Mouse (Mus musculus): Measurements from ENCODE around the gene Slc5a5.

Slc5a5 gene

DNA sequence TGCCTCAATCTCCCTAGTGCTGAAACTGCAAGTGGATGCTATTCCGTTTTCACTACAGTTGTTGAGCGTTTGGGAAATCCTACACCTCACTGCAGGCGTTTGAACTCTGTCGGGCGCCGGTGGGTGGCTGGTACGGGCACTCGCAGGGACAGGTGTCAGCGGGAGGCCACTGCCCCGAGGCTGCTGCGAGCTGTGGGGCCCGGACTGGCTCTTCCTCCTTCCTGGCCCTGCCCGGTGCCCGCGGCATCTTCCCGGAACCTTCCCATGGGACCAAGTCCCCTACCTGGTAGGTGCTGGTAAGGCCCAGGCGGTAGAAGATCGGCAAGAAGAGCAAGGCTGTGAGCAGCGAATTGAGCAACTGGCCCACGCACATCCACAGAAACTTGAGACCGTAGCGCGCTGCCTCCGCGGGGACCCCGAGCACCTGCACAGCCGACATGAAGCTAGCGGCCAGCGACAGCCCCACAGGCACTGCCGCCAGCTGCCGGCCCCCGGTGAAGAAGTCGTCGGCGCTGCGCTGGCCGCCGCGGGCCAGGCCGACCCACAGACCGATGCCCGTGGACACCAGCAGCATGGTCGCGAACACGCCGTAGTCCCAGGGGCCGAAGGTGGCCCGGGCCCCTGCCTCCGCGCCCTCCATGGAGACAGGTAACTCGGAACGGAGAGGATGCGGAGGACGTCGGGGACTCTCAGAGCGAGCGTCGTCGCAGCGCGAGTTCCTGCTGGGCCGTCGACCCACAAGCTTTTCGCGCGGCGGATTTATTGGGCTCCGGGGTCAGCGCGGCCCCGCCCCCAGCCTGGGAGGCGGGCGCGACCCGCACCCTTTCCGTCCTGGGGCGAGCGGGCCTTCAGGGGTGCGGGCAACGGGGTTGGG lies at the start of gene Slc5a5:
Gene Slc5a5, minus strand, starts transcription at position 736 of the 874 bp plus-strand sequence.
- peak; percentile 51 for DNase-seq

- DNase-seq, result no peak
These were observed 48.9 kb upstream of the Slc5a5 start for GRCm38 (mm10) chr8:70941478-70941877.

DNA sequence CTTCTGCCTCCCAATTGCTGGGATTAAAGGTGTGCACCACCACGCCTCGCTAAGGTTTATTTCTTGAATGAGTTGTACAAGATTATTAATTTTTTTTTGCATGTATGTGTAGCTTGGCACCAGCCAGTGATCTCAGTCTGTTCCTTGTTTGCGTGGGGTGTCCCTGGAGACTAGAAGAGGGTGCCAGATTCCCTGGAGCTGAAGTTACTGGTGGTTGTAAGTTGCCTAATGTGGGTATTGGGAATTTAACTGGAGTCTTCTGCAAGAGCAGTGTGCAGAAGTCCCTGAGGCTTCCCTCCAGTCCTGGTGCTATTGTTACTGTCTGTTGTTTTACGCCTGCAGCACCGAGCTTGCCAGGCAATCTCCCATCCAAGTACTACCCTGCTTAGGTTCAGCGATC lies 44.6 kb upstream of the Slc5a5 start:
- no peak for DNase-seq

- DNase-seq, result no peak
These were observed 42.2 kb upstream of the Slc5a5 start for GRCm38 (mm10) chr8:70934786-70935185.

- no peak for DNase-seq
These were observed 40.5 kb upstream of the Slc5a5 start for GRCm38 (mm10) chr8:70933036-70933435.

DNA sequence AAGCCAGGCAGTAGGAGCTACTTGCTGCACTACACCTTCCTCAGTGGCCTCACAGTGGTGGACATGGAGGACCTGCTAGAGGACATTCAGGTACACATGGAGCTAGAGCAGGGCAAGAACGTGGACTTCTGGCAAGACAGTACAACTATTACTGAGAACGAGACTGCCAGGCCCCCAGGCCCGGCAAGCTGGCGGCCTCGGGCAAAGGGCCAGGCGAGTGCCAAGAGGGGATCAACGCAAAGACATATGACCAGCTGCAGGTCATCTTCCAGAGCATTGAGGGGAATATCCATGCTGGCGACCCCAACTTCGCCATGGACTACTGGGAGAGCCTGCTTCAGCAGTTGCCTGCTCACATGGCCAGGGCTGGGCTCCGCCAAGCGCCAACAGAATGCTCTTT lies 39.2 kb upstream of the Slc5a5 start:
- DNase-seq, result no peak

GRCm38 (mm10) chr8:70928778-70929322 lies 36.3 kb upstream of the Slc5a5 start:
- DNase-seq, result no peak

DNA sequence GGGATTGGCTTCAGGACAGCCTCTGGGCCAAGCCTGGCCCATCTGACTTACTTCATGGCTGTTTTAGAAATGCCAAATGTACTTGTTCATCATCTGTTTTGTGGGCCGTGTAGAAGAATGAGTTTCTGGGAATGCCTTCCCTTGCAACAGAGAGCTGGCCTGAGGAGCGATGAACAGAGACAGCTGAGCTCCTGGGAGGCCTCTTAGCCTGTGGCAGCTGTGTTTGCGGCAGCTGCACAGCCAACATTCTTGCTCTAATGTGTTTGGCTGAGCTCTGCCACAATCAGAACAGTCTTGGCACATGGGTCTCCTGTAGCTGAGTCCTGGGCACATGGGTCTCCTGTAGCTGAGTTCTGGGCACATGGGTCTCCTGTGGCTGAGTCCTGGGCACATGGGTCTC lies 35.5 kb upstream of the Slc5a5 start:
- no peak for DNase-seq

DNA sequence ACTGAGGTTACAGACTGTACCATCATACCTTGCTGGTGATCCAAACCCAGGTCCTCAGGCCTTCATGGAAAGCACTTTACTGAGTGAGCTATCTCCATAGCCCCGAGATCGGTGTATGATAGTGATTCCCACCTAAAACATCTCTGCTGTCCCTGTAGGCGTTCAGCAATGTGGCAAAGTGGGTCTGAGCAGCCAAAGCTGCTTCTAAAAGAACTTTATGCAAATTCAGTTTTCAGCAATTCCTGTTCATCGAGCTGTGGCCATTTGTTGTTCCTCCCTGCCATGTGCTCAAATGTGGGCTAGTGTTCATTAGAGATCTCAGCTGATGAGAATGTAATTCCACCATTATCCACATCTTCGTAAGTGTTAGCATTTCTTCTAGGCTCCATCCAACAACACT lies 33.8 kb upstream of the Slc5a5 start:
- no peak for DNase-seq

GRCm38 (mm10) chr8:70925754-70926153 lies 33.2 kb upstream of the Slc5a5 start:
- DNase-seq, result no peak

DNA sequence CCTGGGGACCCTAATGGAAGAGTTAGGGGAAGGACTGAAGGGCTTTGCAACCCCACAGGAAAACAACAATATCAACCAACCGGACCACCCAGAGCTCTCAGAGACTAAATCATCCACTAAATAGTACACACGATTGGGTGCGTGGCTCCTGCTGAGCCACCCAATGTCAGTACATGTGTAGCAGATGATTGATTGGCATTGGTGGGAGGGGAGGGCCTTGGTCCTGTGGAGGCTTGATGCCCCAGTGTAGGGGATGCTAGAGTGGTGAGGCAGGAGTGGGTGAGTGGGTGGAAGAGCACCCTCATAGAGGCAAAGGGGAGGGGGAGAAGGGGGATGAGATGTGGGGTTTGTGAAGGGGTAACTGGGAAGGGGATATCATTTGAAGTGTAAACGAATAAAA lies 31.6 kb upstream of the Slc5a5 start:
- DNase-seq, result no peak

DNA sequence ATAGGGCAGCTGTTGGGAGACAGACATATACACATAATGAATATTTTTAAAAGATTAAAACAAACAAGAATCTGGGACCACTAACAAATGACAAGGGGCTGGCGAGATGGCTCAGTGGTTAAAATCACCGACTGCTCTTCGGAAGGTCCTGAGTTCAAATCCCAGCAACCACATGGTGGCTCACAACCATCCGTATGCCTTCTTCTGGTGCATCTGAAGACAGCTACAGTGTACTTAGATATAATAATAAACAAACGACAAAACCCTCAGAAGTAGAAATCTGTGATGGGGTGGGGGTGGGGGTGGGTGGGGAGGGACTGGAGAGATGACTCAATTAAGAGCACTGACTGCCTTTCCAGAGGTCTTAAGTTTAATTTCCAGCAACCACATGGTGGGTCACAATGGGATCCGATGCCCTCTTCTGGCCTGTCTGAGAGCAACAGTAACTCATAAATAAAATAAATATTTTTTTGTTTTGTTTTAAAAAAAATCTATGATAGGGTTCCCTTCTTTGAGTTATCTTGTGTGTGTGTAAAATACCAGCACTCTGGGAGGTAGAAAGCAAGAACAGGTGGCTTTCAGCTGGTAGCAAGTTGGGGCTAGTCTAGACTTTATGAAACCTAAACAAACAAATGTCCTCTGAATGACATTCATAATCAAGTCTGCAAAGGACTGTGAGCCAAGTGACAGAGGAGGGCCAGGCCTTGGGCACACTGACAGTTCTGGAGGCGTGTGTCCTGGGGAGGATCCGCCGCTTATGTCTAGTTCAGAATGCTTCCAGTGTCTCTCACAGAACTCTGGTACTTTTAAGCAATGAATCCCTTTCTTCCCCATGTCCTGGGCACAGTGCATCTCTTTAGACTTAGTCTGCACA lies 27.7 kb upstream of the Slc5a5 start:
- no peak for DNase-seq

GRCm38 (mm10) chr8:70914704-70915103 lies 22.1 kb upstream of the Slc5a5 start:
- no peak for DNase-seq

GRCm38 (mm10) chr8:70913523-70913922 lies 21.0 kb upstream of the Slc5a5 start:
- DNase-seq, result no peak

DNA sequence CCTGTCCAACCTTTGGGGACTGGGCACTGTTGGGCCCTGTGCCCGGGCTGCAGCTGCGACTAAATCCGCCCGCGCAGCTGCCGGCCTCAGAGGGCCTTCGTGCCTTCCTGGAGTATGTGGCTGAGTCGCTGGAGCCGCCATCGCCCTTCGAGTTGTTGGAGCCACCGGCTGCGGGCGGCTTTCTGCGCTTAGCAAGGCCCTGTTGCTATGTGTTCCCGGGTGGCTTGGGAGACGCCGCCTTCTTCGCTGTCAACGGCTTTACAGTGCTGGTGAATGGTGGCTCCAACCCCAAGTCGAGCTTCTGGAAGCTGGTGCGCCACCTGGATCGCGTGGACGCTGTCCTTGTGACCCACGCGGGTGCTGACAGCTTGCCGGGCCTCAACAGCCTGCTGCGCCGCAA lies 20.4 kb upstream of the Slc5a5 start:
- DNase-seq, result no peak

DNA sequence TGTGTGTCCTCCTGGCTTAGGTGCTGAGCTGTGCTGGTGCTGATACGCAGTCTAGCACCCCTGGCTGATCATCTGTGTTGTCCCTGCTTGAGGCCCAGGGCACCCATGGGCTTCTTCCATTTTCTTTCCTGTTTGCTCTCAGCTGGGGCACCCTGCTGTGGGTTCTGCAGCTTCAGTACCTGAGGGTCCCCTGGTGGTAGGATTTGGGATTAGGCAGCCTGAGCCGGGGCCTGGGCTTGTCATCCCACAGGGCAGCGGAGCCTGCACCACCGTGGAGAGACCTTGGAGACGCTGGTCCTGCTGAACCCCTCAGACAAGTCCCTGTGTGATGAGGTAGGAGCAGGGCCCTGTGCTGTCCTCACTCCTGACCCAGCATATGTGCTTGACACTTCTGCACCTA lies 19.0 kb upstream of the Slc5a5 start:
- no peak for DNase-seq

GRCm38 (mm10) chr8:70907518-70907917 lies 15.0 kb upstream of the Slc5a5 start:
- DNase-seq, result no peak

- DNase-seq, result peak; percentile 95
These were observed 13.5 kb upstream of the Slc5a5 start, which contains the start of gene Map1s for GRCm38 (mm10) chr8:70905831-70906736. Gene Map1s, plus strand, starts transcription at chr8:70905932.

- no peak for DNase-seq
These were observed 12.9 kb upstream of the Slc5a5 start for GRCm38 (mm10) chr8:70905463-70905830.

DNA sequence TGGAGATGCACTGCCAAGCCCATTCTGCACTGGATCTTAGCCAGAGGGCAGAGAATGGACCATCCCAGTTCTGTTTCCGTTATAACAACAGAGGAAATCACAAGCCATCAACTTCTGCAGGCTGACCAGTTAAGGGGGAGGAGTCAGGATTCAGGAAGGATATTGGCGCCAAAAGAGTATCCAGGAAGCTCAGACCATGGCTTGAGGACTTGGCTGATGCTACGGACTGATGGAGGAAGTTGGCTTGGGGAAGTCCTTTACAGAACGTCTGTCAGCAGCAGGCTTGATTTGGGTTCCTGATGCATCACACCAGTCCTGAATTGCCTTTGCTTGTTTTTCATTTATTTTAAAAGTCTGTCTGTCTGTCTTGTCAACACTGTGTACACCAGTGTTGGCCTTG lies 12.0 kb upstream of the Slc5a5 start:
- DNase-seq, result no peak

DNA sequence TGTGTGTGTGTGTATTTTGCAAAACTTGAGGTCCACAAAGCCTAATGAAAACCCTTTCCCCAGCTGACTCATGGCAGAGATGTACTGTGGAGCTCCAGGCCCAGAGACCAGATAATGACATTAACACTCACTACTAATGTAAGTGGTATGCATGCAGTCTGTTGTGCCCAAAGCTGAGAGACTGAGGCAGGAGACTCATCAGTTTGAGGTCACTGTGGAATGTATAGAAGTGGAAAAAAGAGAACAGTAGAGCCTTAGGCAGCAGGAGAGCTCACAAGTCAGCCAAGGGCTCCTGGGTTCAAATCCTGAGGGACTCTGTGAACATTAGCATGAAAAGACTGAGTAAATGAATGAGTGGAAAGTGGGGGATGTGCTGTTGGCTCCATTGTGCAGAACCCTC lies 11.0 kb upstream of the Slc5a5 start:
- no peak for DNase-seq

DNA sequence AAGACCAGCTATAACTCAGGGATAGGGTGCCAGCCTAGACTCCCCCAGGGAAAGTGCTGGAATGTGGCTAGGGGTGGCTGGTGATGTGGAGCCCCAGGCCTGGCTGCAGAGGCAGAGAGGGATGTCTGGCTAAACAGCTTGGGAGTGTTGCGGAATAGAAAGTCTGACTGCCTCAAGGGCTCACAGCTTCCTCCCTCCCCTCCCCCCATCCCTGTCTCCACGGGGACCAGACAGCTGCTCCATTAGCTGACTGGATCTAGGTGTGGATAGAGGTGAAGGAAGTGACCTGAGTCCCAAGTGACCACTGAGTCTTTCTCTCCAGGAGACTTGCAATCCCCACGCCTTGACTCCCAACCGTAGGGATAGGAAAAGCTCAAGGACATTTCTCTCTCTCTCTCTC lies 10.6 kb upstream of the Slc5a5 start:
- DNase-seq, result no peak

DNA sequence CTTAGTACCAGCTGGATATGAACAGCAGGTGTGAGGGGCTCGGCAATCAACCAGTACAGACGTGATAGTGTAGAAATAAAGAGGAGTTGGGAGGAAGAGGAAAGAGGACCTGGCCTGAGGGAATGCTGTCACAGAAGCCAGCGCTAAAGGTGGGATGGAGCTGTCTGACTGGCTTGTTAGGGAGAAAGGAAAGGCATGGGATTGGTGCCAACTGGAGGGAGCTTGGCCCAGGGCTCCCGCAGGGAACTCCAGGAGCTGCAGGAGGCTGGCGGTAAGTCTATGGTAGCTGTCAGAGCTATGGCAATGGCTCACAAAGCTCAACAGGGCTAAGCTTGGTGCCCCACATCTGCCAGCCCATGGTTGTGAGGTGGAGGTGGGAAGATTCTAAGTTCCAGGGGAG lies 9.7 kb upstream of the Slc5a5 start:
- DNase-seq, result no peak

Measured in retina, postnatal 1 day (tissue).